Mouse (Mus musculus) frontal cortex, postnatal 25 days (tissue): ENCODE results near the gene Tpcn2.

Experiments
- DNase-seq, 2 experiments: peaks; one replicate each; pipeline ENCODE4 v3.0.0; 2022; ENCODE audit warnings: low spot score in 2 of 2

The Tpcn2 gene

GRCm38 (mm10) chr7:145205363-145205902, 78.4 kb downstream of the Tpcn2 start:
- DNase-seq: no peak

- DNase-seq: no peak
These were observed 84.1 kb downstream of the Tpcn2 start for GRCm38 (mm10) chr7:145199711-145200110.

GRCm38 (mm10) chr7:145198223-145198714, 85.5 kb downstream of the Tpcn2 start:
- DNase-seq: peak in 1 of 2 experiments; percentile 34

- no peak for DNase-seq
These were observed 86.1 kb downstream of the Tpcn2 start for GRCm38 (mm10) chr7:145197711-145198110.

GRCm38 (mm10) chr7:145197042-145197441, 86.8 kb downstream of the Tpcn2 start:
- peak; percentile 49 to 63 for DNase-seq

- peak in 1 of 2 experiments; percentile 5 for DNase-seq
These were observed 87.5 kb downstream of the Tpcn2 start for GRCm38 (mm10) chr7:145196340-145196739.

GRCm38 (mm10) chr7:145195186-145195927, 88.5 kb downstream of the Tpcn2 start:
- DNase-seq: peak in 1 of 2 experiments; percentile 9

GRCm38 (mm10) chr7:145194455-145195161, 89.2 kb downstream of the Tpcn2 start:
- peak in 1 of 2 experiments; percentile 11 for DNase-seq

- no peak for DNase-seq
These were observed 91.0 kb downstream of the Tpcn2 start for GRCm38 (mm10) chr7:145192836-145193235.

GRCm38 (mm10) chr7:145190520-145190919, 93.3 kb downstream of the Tpcn2 start:
- no peak for DNase-seq

GRCm38 (mm10) chr7:145189342-145189741, 94.5 kb downstream of the Tpcn2 start:
- no peak for DNase-seq

GRCm38 (mm10) chr7:145187802-145188201, 96.0 kb downstream of the Tpcn2 start:
- no peak for DNase-seq

GRCm38 (mm10) chr7:145182388-145182787, 101.4 kb downstream of the Tpcn2 start:
- DNase-seq: no peak

GRCm38 (mm10) chr7:145181376-145182034, 102.3 kb downstream of the Tpcn2 start:
- no peak for DNase-seq

GRCm38 (mm10) chr7:145179691-145180091, 104.1 kb downstream of the Tpcn2 start:
- no peak for DNase-seq

- no peak for DNase-seq
These were observed 106.8 kb downstream of the Tpcn2 start for GRCm38 (mm10) chr7:145176750-145177589.

GRCm38 (mm10) chr7:145173563-145173962, 110.2 kb downstream of the Tpcn2 start:
- no peak for DNase-seq

- DNase-seq: no peak
These were observed 110.7 kb downstream of the Tpcn2 start for GRCm38 (mm10) chr7:145173116-145173515.

- DNase-seq: no peak
These were observed 114.1 kb downstream of the Tpcn2 start for GRCm38 (mm10) chr7:145169703-145170102.

- no peak for DNase-seq
These were observed 124.2 kb downstream of the Tpcn2 start for GRCm38 (mm10) chr7:145159283-145160240.
